Mouse (Mus musculus) adrenal gland, postnatal 36 days (tissue): ENCODE measurements around the gene Ddx39b. TPM values are rescaled to one million over a fixed set of nuclear protein-coding genes. Genes with fewer than 3 reads are reported as not detected.

ENCODE experiments used
- microRNA-seq: library from miRNA; unstranded; fragments of <30 nt; microRNA quantifications from one replicate; pipeline ENCODE4 v1.2.0, GENCODE M21; 2021
- total RNA-seq, 2 experiments: library from RNA; stranded (reverse); gene quantifications; 2 replicates each; pipeline ENCODE4 v1.2.3; 2021

The Ddx39b gene
- total RNA-seq, 2 experiments from 2014 or later = 199 to 225 TPM

Small RNAs within 50 kb of the gene (microRNA-seq; reads per million reads assigned to microRNA genes)
- not detected for gene Mir6973a
- gene Mir6974 = not detected
- gene Mir6975 = 0.75 reads per million
- 0.75 reads per million for gene Mir8094

Other genes starting within 250 kb of the Ddx39b start
- gene Vars, start 240.8 kb upstream of the Ddx39b start, total RNA-seq = 10 to 100 TPM; 61.5 to 62.9 TPM
- under 1 TPM; 0.53 to 0.59 TPM for gene Vwa7, start 225.2 kb upstream of the Ddx39b start, total RNA-seq
- 1 to 10 TPM in 1 of 2 experiments, under 1 TPM in 1; 0.82 to 1.3 TPM for gene Sapcd1, start 213.7 kb upstream of the Ddx39b start, total RNA-seq
- 1 to 10 TPM in 1 of 2 experiments, under 1 TPM in 1; 0.95 to 1.6 TPM for gene Msh5, start 195.0 kb upstream of the Ddx39b start, total RNA-seq
- 100 to 1,000 TPM in 1 of 2 experiments, 10 to 100 TPM in 1; 83.6 to 109 TPM for gene Clic1, start 191.8 kb upstream of the Ddx39b start, total RNA-seq
- 10 to 100 TPM; 16.1 to 18.2 TPM for gene Ddah2, start 182.7 kb upstream of the Ddx39b start, total RNA-seq
- gene Ly6g6c, start 176.4 kb upstream of the Ddx39b start, total RNA-seq = under 1 TPM in 1 of 2 experiments, not detected in 1; 0.56 TPM
- not detected for gene Mpig6b, start 175.6 kb upstream of the Ddx39b start, total RNA-seq
- under 1 TPM in 1 of 2 experiments, not detected in 1; 0.50 TPM for gene Ly6g6e, start 164.8 kb upstream of the Ddx39b start, total RNA-seq
- gene Ly6g6d, start 163.7 kb upstream of the Ddx39b start, total RNA-seq = under 1 TPM in 1 of 2 experiments, not detected in 1; 0.43 TPM
- not detected for gene Ly6g6f, start 156.1 kb upstream of the Ddx39b start, total RNA-seq
- 10 to 100 TPM; 73.9 to 89.4 TPM for gene Abhd16a, start 152.5 kb upstream of the Ddx39b start, total RNA-seq
- gene Ly6g5c, start 133.5 kb upstream of the Ddx39b start, total RNA-seq = not detected
- gene Ly6g5b, start 126.3 kb upstream of the Ddx39b start, total RNA-seq = under 1 TPM; 0.26 to 0.43 TPM
- gene Gpank1, start 120.3 kb upstream of the Ddx39b start, total RNA-seq = 10 to 100 TPM; 11.1 to 12.1 TPM
- 100 to 1,000 TPM; 207 to 209 TPM for gene Csnk2b, start 119.7 kb upstream of the Ddx39b start, total RNA-seq
- 10 to 100 TPM; 25.0 to 29.5 TPM for gene D17H6S53E, start 115.4 kb upstream of the Ddx39b start, total RNA-seq
- not detected for gene Apom, start 109.7 kb upstream of the Ddx39b start, total RNA-seq
- 100 to 1,000 TPM; 372 to 389 TPM for gene Bag6, start 106.6 kb upstream of the Ddx39b start, total RNA-seq
- gene Prrc2a, start 76.8 kb upstream of the Ddx39b start, total RNA-seq = 100 to 1,000 TPM; 212 to 261 TPM
- gene Aif1, start 65.7 kb upstream of the Ddx39b start, total RNA-seq = 1 to 10 TPM; 3.8 to 4.4 TPM
- gene Lst1, start 53.3 kb upstream of the Ddx39b start, total RNA-seq = 1 to 10 TPM; 4.4 to 4.8 TPM
- 1 to 10 TPM in 1 of 2 experiments, under 1 TPM in 1; 0.89 to 6.6 TPM for gene Ltb, start 47.3 kb upstream of the Ddx39b start, total RNA-seq
- under 1 TPM; 0.23 to 0.36 TPM for gene Tnf, start 39.7 kb upstream of the Ddx39b start, total RNA-seq
- under 1 TPM; 0.36 to 0.40 TPM for gene Lta, start 36.4 kb upstream of the Ddx39b start, total RNA-seq
- gene Gm16181, start 20.9 kb upstream of the Ddx39b start, total RNA-seq = not detected
- 1 to 10 TPM; 4.8 to 6.7 TPM for gene Atp6v1g2, start 8.1 kb upstream of the Ddx39b start, total RNA-seq
- 10 to 100 TPM; 15.5 to 20.1 TPM for gene Nfkbil1, start 6.0 kb upstream of the Ddx39b start, total RNA-seq
- 100 to 1,000 TPM; 170 to 266 TPM for gene H2-D1, start 21.0 kb downstream of the Ddx39b start, total RNA-seq
- gene H2-Q1, start 78.7 kb downstream of the Ddx39b start, total RNA-seq = 1 to 10 TPM; 3.3 to 4.5 TPM
- gene H2-Q2, start 100.5 kb downstream of the Ddx39b start, total RNA-seq = 1 to 10 TPM; 1.4 to 1.9 TPM
- gene H2-Q4, start 137.9 kb downstream of the Ddx39b start, total RNA-seq = 10 to 100 TPM; 24.9 to 29.1 TPM
- gene H2-Q6, start 183.1 kb downstream of the Ddx39b start, total RNA-seq = 1 to 10 TPM; 2.4 to 6.2 TPM
- gene H2-Q7, start 197.4 kb downstream of the Ddx39b start, total RNA-seq = 1 to 10 TPM; 3.8 to 7.4 TPM
- gene H2-Q10, start 228.3 kb downstream of the Ddx39b start, total RNA-seq = 1 to 10 TPM; 7.5 to 8.7 TPM